11 mouse cellular contexts compared by ENCODE assay signal in the genomic region with DNA sequence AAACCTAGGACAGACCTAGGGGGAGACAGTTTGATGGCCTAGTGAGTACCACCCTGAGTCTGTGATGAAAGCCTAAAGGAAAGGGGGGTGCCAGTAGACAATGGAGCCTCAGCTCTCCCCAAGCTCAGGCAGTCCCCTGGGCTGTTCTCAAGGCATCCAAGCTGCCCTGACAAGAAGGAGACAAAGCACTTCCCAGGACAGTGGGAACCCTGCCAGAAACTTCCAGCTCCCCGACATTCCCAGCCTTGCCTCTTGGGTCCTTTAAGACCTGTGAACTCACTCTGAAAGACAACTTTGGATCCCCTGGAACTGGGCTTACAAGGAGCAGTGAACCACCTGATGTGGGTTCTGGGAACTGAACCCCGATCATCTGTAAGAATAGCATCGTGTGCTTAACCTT.
DNase-seq lines count a peak whose midpoint lies in the region; ATAC-seq and TF ChIP-seq lines count a peak whose summit lies in the region.
"Had no signal": no experiment of that assay in that cellular context is flagged by ENCODE, and none has a peak within 500 bp of the region (broad histone marks: within the 10 kb centered on the region; RNA-seq: fewer than 3 reads in every experiment).

No protein-coding gene starts in this region.

- no peak for TF ChIP-seq CTCF in intestine, postnatal 0 days (IDR thresholded peaks at IDR 0.05; ENCODE audit: low read depth)
- no peak for TF ChIP-seq CTCF in stomach, postnatal 0 days (IDR thresholded peaks at IDR 0.05; ENCODE audit: low read depth)

- no peaks in the 10 kb centered on the region for H3K9me3 ChIP-seq in heart, embryonic 16.5 days (replicated peaks; ENCODE audit: control insufficient read depth, low read length)
- H3K9me3 ChIP-seq in intestine, postnatal 0 days (ENCODE audit: control insufficient read depth): no peaks in the 10 kb centered on the region
- H3K9me3 ChIP-seq in stomach, postnatal 0 days (ENCODE audit: control insufficient read depth, low read length): no peaks in the 10 kb centered on the region
- H3K9me3 ChIP-seq: G1E had no signal

- ATAC-seq in heart, embryonic 16.5 days (replicated peaks; ENCODE audit: extremely low read depth, insufficient read depth, low FRiP score): no peak
- ATAC-seq in intestine, postnatal 0 days: peak; percentile 12; the same call in 1 of the 2 replicates
- no peak for ATAC-seq in stomach, postnatal 0 days (ENCODE audit: low FRiP score, low TSS enrichment)
- no peak for ATAC-seq in granulocyte monocyte progenitor cell, adult 5-6 weeks (replicated peaks; ENCODE audit: poor library complexity, severe bottlenecking)

- no peak for DNase-seq in heart, postnatal 36 days
- DNase-seq in right cerebral cortex, postnatal 4 days: peak; percentile 30
- no peak for DNase-seq in right cerebral cortex, postnatal 14 days
- DNase-seq in stomach, postnatal 0 days (ENCODE audit: low spot score): no peak
- no peak for DNase-seq in urinary bladder, postnatal 36 days (ENCODE audit: low spot score in 2 of 2)
- DNase-seq: cerebellum, adult 9-11 months had no signal

- H3K27ac ChIP-seq in heart, embryonic 16.5 days (ENCODE audit: low read length): peak overlapping the region; percentile 52; the same call in 1 of the 2 replicates
- peak overlapping the region; percentile 28; the same call in 1 of the 2 replicates for H3K27ac ChIP-seq in intestine, postnatal 0 days (ENCODE audit: low read depth, low read length)
- peak overlapping the region; percentile 58; the same call in 1 of the 2 replicates for H3K27ac ChIP-seq in stomach, postnatal 0 days (replicated peaks)

- peaks cover 6% of the 10 kb centered on the region; the same call in 1 of the 2 replicates for H3K27me3 ChIP-seq in heart, embryonic 16.5 days (ENCODE audit: control insufficient read depth, insufficient read depth, low read length)
- no peaks in the 10 kb centered on the region; the same call in 1 of the 2 replicates for H3K27me3 ChIP-seq in intestine, postnatal 0 days (replicated peaks; ENCODE audit: control insufficient read depth, insufficient read depth, low read length)
- H3K27me3 ChIP-seq in stomach, postnatal 0 days (ENCODE audit: control insufficient read depth, insufficient read depth, low read length): no peaks in the 10 kb centered on the region

- H3K4me3 ChIP-seq in heart, embryonic 16.5 days (ENCODE audit: low read length): no peak overlapping the region
- H3K4me3 ChIP-seq in intestine, postnatal 0 days (ENCODE audit: low read depth, low read length): no peak overlapping the region
- no peak overlapping the region for H3K4me3 ChIP-seq in stomach, postnatal 0 days (ENCODE audit: low read depth, low read length)
- H3K4me3 ChIP-seq: erythroblast, embryonic 14.5 days had no signal

- 73% methylated on average over 3 of the region's 3 CpGs for WGBS in heart, embryonic 16.5 days
- WGBS in intestine, postnatal 0 days: 73% methylated on average over 3 of the region's 3 CpGs
- 71% methylated on average over 3 of the region's 3 CpGs for WGBS in stomach, postnatal 0 days

- peaks cover 48% of the 10 kb centered on the region for H3K4me1 ChIP-seq in heart, embryonic 16.5 days (ENCODE audit: control insufficient read depth, insufficient read depth, low read length)
- peaks cover 3% of the 10 kb centered on the region for H3K4me1 ChIP-seq in intestine, postnatal 0 days (replicated peaks; ENCODE audit: control insufficient read depth, insufficient read depth, low read length)
- H3K4me1 ChIP-seq in stomach, postnatal 0 days (replicated peaks; ENCODE audit: control insufficient read depth, insufficient read depth): peaks cover 5% of the 10 kb centered on the region

- intact Hi-C loops in heart, postnatal 36 days (cut with DNase I): no loop called here

- H3K4me2 ChIP-seq in heart, embryonic 16.5 days (ENCODE audit: low read depth, low read length): no peak overlapping the region
- no peak overlapping the region for H3K4me2 ChIP-seq in intestine, postnatal 0 days (replicated peaks; ENCODE audit: low read depth)
- peak overlapping the region; percentile 25; the same call in 1 of the 2 replicates for H3K4me2 ChIP-seq in stomach, postnatal 0 days (replicated peaks; ENCODE audit: low read depth)

- H3K36me3 ChIP-seq in heart, embryonic 16.5 days (ENCODE audit: control insufficient read depth, insufficient read depth): no peaks in the 10 kb centered on the region
- no peaks in the 10 kb centered on the region for H3K36me3 ChIP-seq in intestine, postnatal 0 days (ENCODE audit: control insufficient read depth, insufficient read depth)
- H3K36me3 ChIP-seq in stomach, postnatal 0 days (ENCODE audit: control insufficient read depth, insufficient read depth, low read length): no peaks in the 10 kb centered on the region
- H3K36me3 ChIP-seq: G1E had no signal

- TF ChIP-seq EP300 in stomach, postnatal 0 days (optimal IDR thresholded peaks at IDR 0.05): no peak

- no peak overlapping the region for H3K9ac ChIP-seq in heart, embryonic 16.5 days (ENCODE audit: low read length)
- no peak overlapping the region for H3K9ac ChIP-seq in intestine, postnatal 0 days (ENCODE audit: low read depth, low read length)
- no peak overlapping the region for H3K9ac ChIP-seq in stomach, postnatal 0 days (ENCODE audit: low read length)
